Mouse (Mus musculus) small intestine, adult 2 months (tissue): Measurements from ENCODE around the gene Rpain. TPM values are rescaled to one million over a fixed set of nuclear protein-coding genes. Genes with fewer than 3 reads are reported as not detected.

ENCODE experiments used
- H3K27ac ChIP-seq: fragments of 200-500 bp; 2 replicates; pipeline ENCODE4 v1.5.1; 2012; ENCODE audit warnings: low read depth, low read length, control low read depth, inconsistent platforms; ENCODE audit not compliant: insufficient read depth
- H3K27me3 ChIP-seq: fragments of 200-500 bp; 2 replicates; pipeline ENCODE4 v1.6.1; 2012; ENCODE audit warnings: mild to moderate bottlenecking, moderate library complexity, low read length, inconsistent platforms; ENCODE audit not compliant: control insufficient read depth, insufficient read depth
- H3K36me3 ChIP-seq: fragments of 200-500 bp; 2 replicates; pipeline ENCODE4 v1.6.1; 2012; ENCODE audit warnings: mild to moderate bottlenecking, low read length, control low read depth, inconsistent platforms; ENCODE audit not compliant: control insufficient read depth, insufficient read depth
- H3K4me1 ChIP-seq: fragments of 200-500 bp; 2 replicates; pipeline ENCODE4 v1.6.1; 2012; ENCODE audit warnings: low read length, inconsistent platforms, mixed read lengths; ENCODE audit not compliant: control insufficient read depth, insufficient read depth, insufficient read length
- H3K4me3 ChIP-seq: fragments of 200-500 bp; 2 replicates; pipeline ENCODE4 v1.5.1; 2012; ENCODE audit warnings: low read depth, mild to moderate bottlenecking, control low read depth, inconsistent platforms, low read length, moderate library complexity
- CTCF ChIP-seq: fragments of 200-500 bp; IDR thresholded peaks from 2 replicates; pipeline ENCODE4 v1.5.1; 2012; ENCODE audit warnings: low read depth, mild to moderate bottlenecking, control low read depth, inconsistent platforms, low read length, moderate library complexity, mixed read lengths; ENCODE audit not compliant: insufficient replicate concordance, insufficient read length; ENCODE audit errors: extremely low read depth
- POLR2A ChIP-seq: fragments of 200-500 bp; IDR thresholded peaks from 2 replicates; pipeline ENCODE4 v1.6.1; 2012; ENCODE audit warnings: low read depth, mild to moderate bottlenecking, control low read depth, inconsistent platforms, low read length, moderate library complexity
- WGBS: fragments of 180-500 bp; shearing (Covaris S2); methylation state at CpG from one replicate; pipeline ENCODE4 v1.1.7; 2018; 5-methylcytosine and 5-hydroxymethylcytosine counted together
- polyA plus RNA-seq: library from polyadenylated mRNA; depleted of rRNA; stranded (reverse); fragments of >200 nt; gene quantifications from 2 replicates; pipeline ENCODE4 v1.2.3, GENCODE M21; 2012

Rpain gene
- polyA plus RNA-seq, 1 experiment, result 8.1 TPM

GRCm38 (mm10) chr11:70977293-70977692 is 7.3 kb downstream of the Rpain start:
- Histone ChIP-seq H3K27ac (no peak overlapping the region), H3K27me3 (no peaks in the 10 kb centered on the region), H3K4me1 (no peaks in the 10 kb centered on the region), H3K4me3 (no peak overlapping the region), H3K36me3 (peaks cover 44% of the 10 kb centered on the region)
- 81% methylated on average over 6 of the region's 6 CpGs for WGBS
- TF ChIP-seq CTCF (no peak), POLR2A (no peak)

GRCm38 (mm10) chr11:70980232-70980631 is 10.2 kb downstream of the Rpain start:
- Histone ChIP-seq H3K4me1 (peaks cover 3% of the 10 kb centered on the region; the same call in 1 of the 2 replicates), H3K36me3 (peaks cover 42% of the 10 kb centered on the region), H3K27ac (no peak overlapping the region), H3K27me3 (no peaks in the 10 kb centered on the region), H3K4me3 (no peak overlapping the region)
- TF ChIP-seq CTCF, result no peak
- TF ChIP-seq POLR2A, result no peak
- WGBS, result 72% methylated on average over 6 of the region's 6 CpGs

DNA sequence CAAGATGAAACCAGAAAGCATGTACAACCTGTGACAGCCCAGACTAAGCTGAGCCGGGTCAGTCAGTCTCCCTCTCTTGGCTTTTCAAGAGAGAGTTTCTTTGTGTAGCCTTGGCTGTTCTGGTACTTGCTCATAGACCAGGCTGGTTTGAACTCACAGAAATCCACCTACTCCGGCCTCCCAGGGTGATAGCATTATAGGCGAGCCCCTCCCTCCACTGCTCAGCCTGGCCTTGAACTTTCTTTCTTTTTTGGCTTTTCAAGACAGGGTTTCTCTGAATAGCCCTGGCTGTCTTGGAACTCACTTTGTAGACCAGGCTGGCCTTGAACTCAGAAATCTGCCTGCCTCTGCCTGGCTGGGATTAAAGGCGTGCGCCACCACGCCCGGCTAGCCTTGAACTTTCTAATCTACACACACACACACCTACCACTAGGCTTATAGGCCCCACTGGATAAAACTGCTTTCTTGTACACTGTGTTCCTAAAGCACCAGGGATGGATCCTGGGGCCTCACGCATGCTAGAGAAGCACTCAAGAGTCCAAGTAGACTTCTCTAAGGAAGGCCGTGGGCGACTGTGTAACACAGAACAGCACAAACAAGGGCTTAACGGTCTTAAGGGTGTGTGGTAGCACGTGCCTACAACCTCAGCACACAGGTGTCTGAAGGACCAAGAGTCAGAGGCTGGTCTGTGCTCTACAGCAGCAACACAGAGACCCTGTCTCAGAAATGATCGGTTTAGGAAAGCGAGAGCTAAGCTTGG is 10.9 kb downstream of the Rpain start:
- Histone ChIP-seq H3K27me3 (no peaks in the 10 kb centered on the region), H3K4me1 (peaks cover 3% of the 10 kb centered on the region; the same call in 1 of the 2 replicates), H3K36me3 (peaks cover 42% of the 10 kb centered on the region), H3K27ac (no peak overlapping the region), H3K4me3 (no peak overlapping the region)
- no peak for TF ChIP-seq POLR2A
- no peak for TF ChIP-seq CTCF
- WGBS, result 82% methylated on average over 14 of the region's 14 CpGs

DNA sequence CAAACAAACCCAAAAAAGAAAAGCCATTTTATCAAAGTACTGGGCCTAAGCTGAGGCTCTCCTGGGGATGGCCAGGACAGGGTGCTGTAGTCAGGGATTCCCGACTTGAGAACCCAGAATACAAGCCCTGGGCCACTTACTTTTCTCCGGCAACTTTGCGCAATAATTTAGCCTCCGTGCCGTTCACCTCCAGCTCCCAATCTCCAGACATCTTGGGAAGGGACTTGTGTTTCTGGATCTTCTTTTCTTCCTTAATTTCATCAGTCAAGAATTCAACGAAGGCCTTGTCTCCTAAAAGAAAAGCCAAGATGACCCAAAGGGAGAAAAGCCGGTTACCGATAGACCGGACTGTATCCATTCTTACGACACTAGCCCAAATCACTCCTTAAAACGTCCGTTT is 12.0 kb downstream of the Rpain start:
- 3% methylated on average over 12 of the region's 12 CpGs for WGBS
- H3K27me3 ChIP-seq, result no peaks in the 10 kb centered on the region
- peaks cover 3% of the 10 kb centered on the region; the same call in 1 of the 2 replicates for H3K4me1 ChIP-seq
- H3K36me3 ChIP-seq, result peaks cover 43% of the 10 kb centered on the region
- TF ChIP-seq CTCF (no peak), POLR2A (no peak)
- H3K4me3 ChIP-seq, result peak overlapping the region; percentile 45; the same call in 1 of the 2 replicates
- H3K27ac ChIP-seq, result no peak overlapping the region

DNA sequence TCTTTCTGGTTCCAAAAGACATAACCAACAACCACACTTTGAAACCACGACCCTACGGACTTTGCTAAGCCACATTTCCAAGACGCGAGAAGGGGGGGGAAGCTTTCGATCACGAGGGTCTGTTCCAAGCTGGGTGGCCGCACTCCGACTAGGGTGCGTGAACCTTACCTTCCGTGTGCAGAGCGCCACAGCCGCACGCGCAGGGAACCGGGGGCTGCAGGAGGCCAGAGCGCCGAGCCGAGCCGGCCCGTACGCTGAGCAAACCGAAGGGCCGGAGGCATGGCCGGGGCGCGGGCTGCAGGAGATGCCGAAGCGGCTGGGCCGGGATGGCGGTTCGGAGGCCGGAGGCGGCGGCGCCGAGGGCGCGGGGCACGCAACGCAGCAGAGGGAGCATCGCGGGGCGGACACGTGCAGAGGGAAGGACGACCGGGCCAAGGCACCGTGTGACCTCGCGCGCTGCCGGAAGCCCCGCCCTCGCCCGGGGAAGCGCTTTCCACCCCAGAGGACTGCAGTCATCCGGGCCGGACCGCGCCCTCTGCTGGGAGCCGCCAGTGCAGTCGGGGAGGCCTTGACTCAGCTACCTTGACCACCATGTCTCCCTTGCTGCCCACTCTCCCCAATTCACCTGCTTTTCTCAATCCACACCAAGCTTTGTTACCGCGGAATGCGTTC is 12.7 kb downstream of the Rpain start, which contains the start of gene C1qbp:
TSS of gene C1qbp (minus strand) at position 470 of the 672 bp plus-strand sequence.
- H3K4me3 ChIP-seq, result peak within 1 kb of the TSS; percentile 95
- under 1% methylated on average over 63 of the region's 64 CpGs for WGBS
- TF ChIP-seq POLR2A (peak; percentile 55), CTCF (peak; percentile 96)
- H3K27ac ChIP-seq, result 0 out of 2 replicates have a peak within 1 kb of the TSS, but pooled peaks have one; percentile 7
- H3K4me1 ChIP-seq, result peaks cover 3% of the 10 kb centered on the region; the same call in 1 of the 2 replicates
- no peaks in the 10 kb centered on the region for H3K27me3 ChIP-seq
- peaks cover 41% of the 10 kb centered on the region for H3K36me3 ChIP-seq

DNA sequence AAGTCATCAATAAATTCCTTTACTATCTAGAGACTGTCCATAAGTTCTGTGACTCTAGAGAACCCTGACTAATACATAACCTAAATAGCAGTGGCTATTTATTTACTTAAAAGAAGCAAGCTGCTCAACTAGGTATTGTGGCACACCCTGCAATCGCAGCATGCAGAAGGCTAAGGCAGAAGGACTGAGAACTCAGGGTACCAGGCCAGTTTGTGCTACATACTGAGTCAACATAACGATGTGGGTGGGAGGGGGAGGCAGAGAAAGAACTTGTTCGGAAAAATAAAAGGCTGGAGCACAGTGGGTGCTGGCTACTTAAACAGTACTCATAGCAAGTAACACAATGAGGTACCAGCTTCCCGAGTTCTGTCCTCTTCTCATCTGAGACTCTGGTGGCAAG is 31.2 kb downstream of the Rpain start:
- Histone ChIP-seq H3K27me3 (no peaks in the 10 kb centered on the region), H3K4me3 (no peak overlapping the region), H3K27ac (no peak overlapping the region), H3K4me1 (peaks cover 8% of the 10 kb centered on the region; the same call in 1 of the 2 replicates), H3K36me3 (peaks cover 16% of the 10 kb centered on the region)
- TF ChIP-seq POLR2A (no peak), CTCF (no peak)
- WGBS, result 84% methylated on average over 4 of the region's 4 CpGs
